Mouse (Mus musculus): ENCODE measurements around the gene Aph1b.

The Aph1b gene

GRCm38 (mm10) chr9:66736551-66736950 lies 58.7 kb downstream of the Aph1b start:
- DNase-seq, result no peak

DNA sequence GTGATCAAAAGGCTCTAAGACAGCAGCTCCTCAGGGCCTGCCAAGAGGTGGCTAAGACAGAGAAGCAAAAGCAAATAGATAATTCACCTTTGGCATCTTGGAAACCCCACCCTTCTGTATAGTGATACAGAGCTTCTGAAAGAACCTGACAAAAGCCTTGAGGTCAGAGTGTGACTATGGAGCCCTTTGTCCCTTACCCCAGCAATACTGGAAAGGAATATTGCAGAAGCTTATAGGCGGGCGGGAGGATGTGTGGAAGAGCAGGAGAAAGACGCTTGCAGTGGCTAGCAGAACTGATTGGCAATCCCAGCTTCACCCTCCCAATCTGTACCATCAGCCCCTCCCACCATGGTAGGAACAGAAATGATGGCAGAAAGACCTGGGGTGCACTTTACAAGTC lies 59.3 kb downstream of the Aph1b start:
- no peak for DNase-seq

DNA sequence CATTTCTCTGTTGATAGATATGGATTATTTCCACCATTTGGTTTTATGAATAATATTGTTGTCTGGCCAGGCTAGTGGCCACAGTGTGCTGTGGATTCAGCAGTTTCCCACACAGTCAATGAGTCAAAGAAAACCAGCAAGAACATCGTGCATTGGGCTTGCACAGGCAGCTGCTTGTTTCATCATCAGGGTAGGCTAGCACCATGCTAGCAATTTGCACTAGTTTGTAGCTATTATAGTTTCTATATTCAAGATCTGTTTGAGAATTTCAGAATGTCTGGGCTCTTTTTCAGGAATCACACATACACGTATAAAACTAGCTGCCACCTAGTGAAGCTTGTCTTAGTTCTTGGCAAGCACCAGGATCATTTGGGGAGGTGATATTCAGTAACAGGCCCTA lies 60.2 kb downstream of the Aph1b start:
- DNase-seq, result no peak

- peak; percentile 69 for DNase-seq
Measured at GRCm38 (mm10) chr9:66734568-66734967, 60.7 kb downstream of the Aph1b start.

DNA sequence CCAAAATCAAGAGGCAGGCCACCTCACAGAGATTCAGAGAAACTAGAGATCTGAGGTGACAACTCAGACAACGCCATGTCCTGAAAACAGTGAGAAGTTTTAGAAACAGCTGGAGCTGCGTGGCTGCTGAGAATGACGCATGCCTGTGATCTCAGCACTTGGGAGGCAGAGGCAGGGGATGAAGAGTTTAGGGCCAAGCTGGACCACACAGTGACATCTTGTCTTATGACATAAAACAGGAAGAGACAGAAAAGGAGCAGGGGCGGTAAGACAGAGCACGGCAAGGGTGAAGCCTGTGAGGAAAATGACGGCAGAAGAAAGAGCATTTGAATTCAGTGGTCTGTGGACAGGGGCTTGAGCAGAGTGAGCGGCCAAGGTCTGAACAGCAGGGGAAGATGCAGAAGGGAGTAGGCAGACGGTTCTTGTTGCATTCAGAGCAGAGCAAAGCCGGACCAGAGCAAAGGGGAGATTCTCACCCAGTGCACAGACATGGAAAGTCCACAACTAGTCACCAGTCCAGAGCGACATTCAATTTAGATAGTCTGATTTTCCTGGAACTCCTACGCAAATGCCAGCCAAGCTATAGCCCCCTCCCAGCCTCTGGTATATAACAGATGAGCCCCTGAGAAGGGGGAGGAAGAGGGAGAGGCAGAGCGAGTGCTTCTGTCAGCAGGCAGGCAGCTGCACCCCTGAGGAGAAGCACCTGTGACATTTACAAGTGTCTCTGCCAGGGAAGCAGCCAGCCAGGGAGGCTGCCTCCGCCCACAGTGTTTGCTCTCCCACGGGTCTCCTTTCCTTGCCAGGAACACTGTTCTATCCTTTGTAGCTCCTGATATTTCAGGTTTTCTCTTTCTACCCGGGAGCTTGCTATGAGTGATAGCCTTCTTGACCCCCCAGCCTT lies 62.2 kb downstream of the Aph1b start:
- DNase-seq, result peak; percentile 88

DNA sequence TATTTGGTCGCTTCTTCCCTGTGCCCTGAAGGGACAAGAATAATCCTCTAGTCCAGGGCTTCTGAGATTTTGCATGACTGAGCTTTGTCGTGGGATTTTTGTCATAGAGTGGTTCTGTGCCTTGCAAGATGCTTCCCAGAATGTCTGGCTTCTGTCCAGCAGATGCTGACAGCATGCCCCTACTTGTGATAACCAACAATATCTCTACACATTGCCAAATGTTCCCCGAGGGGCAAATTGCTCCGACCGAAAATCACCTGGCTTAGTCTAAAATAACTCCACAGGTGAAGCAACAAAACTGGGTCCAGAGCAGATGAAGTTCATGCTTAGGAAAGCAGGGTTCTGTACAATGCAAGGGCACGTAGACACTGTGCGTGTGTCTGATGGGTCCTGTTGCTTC lies 64.0 kb downstream of the Aph1b start:
- no peak for DNase-seq

- no peak for DNase-seq
Measured at GRCm38 (mm10) chr9:66730556-66730955, 64.7 kb downstream of the Aph1b start.

DNA sequence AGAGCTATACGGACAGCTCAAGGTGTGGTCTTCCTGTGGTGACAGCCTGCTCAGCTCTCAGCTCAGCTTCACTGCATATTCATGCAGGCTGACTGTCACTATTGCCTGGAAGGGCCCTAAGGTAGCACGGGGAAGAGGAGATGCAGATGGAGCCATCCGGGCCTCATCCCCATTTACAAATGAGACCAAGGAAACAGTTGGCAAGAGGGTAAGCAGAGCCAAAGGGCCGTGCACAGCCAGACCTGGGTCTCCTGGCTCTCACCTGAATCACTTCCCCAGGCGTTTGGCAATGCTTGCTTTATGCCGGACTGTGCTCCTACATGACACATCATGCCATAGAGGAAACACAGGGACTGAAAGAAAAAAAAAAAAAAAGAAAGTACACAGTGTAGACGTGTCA lies 68.0 kb downstream of the Aph1b start:
- DNase-seq, result no peak

DNA sequence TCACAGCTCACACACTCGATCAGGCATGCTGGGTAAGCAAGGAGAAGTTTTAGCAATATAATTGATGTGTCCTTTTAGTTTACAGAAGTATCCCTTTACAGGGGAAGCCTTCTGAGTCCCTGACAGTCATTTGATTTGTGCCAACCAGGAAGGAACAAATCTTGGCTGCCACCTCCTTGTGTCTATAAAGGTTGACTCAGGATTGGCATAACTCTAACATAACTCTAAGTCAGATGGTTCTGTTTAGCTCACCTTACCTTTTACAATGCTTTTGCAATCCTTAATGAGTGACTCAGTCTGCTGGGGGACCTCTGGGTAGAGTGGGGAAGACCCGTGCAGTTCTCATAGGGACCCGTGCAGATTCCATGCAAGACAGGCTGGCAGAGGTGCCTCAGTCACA lies 69.7 kb downstream of the Aph1b start:
- DNase-seq, result no peak

Measured in heart, adult 11 months (tissue).